Mouse (Mus musculus) midbrain, embryonic 11.5 days (tissue): ENCODE measurements at regions not wholly inside any gene's neighbourhood (a gene's known extent, or its start where the extent isn't known, plus 50 kb on each side); places are given as distances from the start of the nearest gene placed in this dataset.
A peak's percentile ranks its signal among the peaks of the same experiment; 100 is the strongest.

Experiments used
- ATAC-seq: fragments of 200-750 bp; cut with Nextera tagmentation; 2 replicates; pipeline ENCODE4 v1.8.0; 2017; ENCODE audit warnings: moderate TSS enrichment, moderate library complexity; ENCODE audit not compliant: low FRiP score
- DNase-seq: peaks from one replicate; pipeline ENCODE4 v3.0.0; 2015; ENCODE audit warnings: low spot score; ENCODE audit errors: missing footprints
- H3K27ac ChIP-seq: fragments of 300-500 bp; sonication (generic); 2 replicates; pipeline ENCODE4 v1.5.1; 2014; ENCODE audit warnings: low read depth, low read length
- H3K27me3 ChIP-seq: fragments of 300-500 bp; sonication (generic); 2 replicates; pipeline ENCODE4 v1.6.1; 2014; ENCODE audit warnings: mild to moderate bottlenecking, low read length, moderate library complexity, mixed read lengths; ENCODE audit not compliant: control insufficient read depth, insufficient read depth
- H3K36me3 ChIP-seq: fragments of 300-500 bp; sonication (generic); 2 replicates; pipeline ENCODE4 v1.6.1; 2014; ENCODE audit warnings: mild to moderate bottlenecking, low read length, moderate library complexity, mixed read lengths; ENCODE audit not compliant: control insufficient read depth, insufficient read depth
- H3K4me1 ChIP-seq: fragments of 300-500 bp; sonication (generic); 2 replicates; pipeline ENCODE4 v1.6.1; 2014; ENCODE audit warnings: low read length; ENCODE audit not compliant: control insufficient read depth, insufficient read depth
- H3K4me2 ChIP-seq: fragments of 300-500 bp; sonication (generic); 2 replicates; pipeline ENCODE4 v1.6.1; 2014; ENCODE audit warnings: mild to moderate bottlenecking, moderate library complexity
- H3K4me3 ChIP-seq: fragments of 300-500 bp; sonication (generic); 2 replicates; pipeline ENCODE4 v1.5.1; 2014; ENCODE audit warnings: low read depth, low read length
- H3K9ac ChIP-seq: fragments of 300-500 bp; sonication (generic); 2 replicates; pipeline ENCODE4 v1.6.1; 2014; ENCODE audit warnings: low read length
- H3K9me3 ChIP-seq: fragments of 300-500 bp; sonication (generic); 2 replicates; pipeline ENCODE4 v1.6.1; 2016; ENCODE audit warnings: low read length; ENCODE audit not compliant: control insufficient read depth
- WGBS: fragments of 180-500 bp; shearing (Covaris S2); extraction: QIAGEN DNeasy Blood & Tissue Kit; methylation state at CpG from one replicate; pipeline ENCODE4 v1.1.7; 2014; 5-methylcytosine and 5-hydroxymethylcytosine counted together

DNA sequence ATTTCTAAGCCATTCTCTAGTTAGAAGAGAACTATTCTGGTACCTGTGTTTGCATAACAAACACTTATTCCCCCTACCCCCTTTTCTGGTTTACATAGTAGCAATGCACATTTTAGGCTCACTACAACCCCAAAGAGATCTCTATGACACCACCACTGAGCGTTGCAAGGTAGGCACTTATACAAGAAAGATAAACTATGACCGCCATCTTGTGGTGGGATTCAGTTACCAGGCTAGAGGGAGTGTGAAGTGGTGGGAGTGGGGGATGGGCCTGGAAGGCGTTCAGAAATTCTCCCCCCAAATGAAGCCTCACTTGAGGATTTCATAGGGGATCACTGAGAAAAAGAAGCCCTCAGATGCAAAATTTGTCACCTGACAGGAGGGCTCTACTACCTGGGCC, 64.4 kb upstream of the Fst start:
- Histone ChIP-seq H3K36me3 (no peaks in the 10 kb centered on the region), H3K27ac (no peak overlapping the region), H3K4me2 (no peak overlapping the region), H3K9me3 (no peaks in the 10 kb centered on the region), H3K4me3 (no peak overlapping the region), H3K27me3 (no peaks in the 10 kb centered on the region), H3K4me1 (no peaks in the 10 kb centered on the region), H3K9ac (no peak overlapping the region)
- 29% methylated on average over 3 of the region's 3 CpGs for WGBS
- DNase-seq (peak; percentile 85), ATAC-seq (peak; percentile 76)

DNA sequence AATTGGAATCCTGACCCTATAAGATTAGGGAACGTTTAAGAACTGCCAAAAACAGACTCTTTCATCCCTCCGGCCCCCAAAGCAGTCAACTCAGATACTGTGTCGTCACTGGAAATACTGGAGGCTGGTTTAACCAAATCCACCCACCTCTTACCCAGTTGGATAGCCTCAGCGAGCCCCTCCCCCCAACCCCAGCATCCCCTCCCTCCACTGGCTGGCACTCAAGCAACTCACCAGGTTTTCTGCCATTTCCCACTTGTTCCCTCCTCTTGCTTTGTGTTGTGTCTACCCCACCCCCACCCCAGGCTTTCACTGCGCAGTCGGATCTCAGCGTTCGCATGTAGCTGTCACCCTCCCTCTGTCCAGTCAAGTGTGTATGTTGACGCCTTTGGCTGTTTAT, 68.1 kb upstream of the Fst start:
- H3K9ac ChIP-seq, result no peak overlapping the region
- H3K4me1 ChIP-seq, result peaks cover 1% of the 10 kb centered on the region
- no peak overlapping the region for H3K27ac ChIP-seq
- H3K36me3 ChIP-seq, result no peaks in the 10 kb centered on the region
- ATAC-seq, result peak; percentile 57; the same call in 1 of the 2 replicates
- DNase-seq, result peak; percentile 83
- no peak overlapping the region for H3K4me3 ChIP-seq
- H3K9me3 ChIP-seq, result no peaks in the 10 kb centered on the region
- no peaks in the 10 kb centered on the region for H3K27me3 ChIP-seq
- 40% methylated on average over 9 of the region's 9 CpGs for WGBS
- no peak overlapping the region for H3K4me2 ChIP-seq

DNA sequence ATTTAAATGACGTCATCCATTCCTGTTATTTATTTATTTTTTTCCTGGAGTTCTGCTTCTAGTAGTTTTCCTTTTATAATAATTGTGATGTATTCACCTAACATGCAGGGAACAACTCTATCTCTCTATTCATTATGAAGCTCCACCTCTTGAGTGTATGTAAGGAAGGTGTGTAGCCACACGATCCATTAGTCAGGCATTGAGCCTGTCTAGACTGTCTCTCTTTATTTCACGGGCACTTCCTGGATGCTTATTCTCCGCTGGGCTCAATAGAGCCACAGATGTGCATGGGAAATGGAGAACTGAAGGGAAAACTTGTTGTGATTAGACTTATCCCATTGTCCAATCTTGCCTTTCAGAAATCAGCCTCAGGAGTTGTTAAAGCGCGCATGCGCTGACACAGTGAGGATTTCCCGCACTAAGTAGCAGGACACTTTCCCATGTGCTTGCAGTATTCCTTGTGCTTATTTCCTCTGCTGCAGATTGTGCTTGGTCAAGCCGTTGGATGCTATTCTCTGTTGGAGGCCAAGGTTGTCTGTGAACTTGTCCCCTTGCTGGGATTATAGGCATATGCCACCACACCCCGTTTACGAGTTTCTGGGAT, 71.5 kb upstream of the Fst start:
- Histone ChIP-seq H3K9me3 (no peaks in the 10 kb centered on the region), H3K27ac (no peak overlapping the region), H3K4me3 (no peak overlapping the region), H3K4me1 (peaks cover 11% of the 10 kb centered on the region), H3K36me3 (no peaks in the 10 kb centered on the region), H3K9ac (no peak overlapping the region), H3K4me2 (no peak overlapping the region), H3K27me3 (no peaks in the 10 kb centered on the region)
- DNase-seq, result peak; percentile 85
- 54% methylated on average over 11 of the region's 11 CpGs for WGBS
- ATAC-seq, result peak; percentile 33; the same call in 1 of the 2 replicates

DNA sequence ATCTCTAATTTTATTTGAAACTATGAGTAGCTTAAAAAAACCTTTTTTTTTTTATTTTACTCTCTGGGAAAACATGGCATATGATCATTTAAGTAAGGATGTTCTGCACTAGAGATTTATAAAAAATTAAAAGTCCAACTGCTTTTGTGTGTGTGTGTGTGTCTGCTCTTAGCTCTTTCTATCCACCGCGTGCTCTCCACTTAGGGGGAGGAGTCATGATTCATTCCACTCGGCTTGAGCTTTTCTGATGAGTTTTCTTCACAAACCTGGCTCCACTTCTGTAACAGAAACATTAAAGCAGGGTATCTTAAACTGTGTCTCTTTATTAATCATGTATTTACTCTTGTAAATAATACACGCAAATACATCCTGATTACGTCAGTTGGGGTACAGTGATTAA, 73.0 kb upstream of the Fst start:
- H3K27me3 ChIP-seq, result no peaks in the 10 kb centered on the region
- H3K4me2 ChIP-seq, result no peak overlapping the region; the same call in 1 of the 2 replicates
- ATAC-seq (peak; percentile 43; the same call in 1 of the 2 replicates), DNase-seq (no peak)
- no peaks in the 10 kb centered on the region for H3K36me3 ChIP-seq
- H3K4me1 ChIP-seq, result peaks cover 11% of the 10 kb centered on the region
- no peaks in the 10 kb centered on the region for H3K9me3 ChIP-seq
- no peak overlapping the region for H3K4me3 ChIP-seq
- 46% methylated on average over 5 of the region's 5 CpGs for WGBS
- no peak overlapping the region for H3K9ac ChIP-seq
- H3K27ac ChIP-seq, result no peak overlapping the region

DNA sequence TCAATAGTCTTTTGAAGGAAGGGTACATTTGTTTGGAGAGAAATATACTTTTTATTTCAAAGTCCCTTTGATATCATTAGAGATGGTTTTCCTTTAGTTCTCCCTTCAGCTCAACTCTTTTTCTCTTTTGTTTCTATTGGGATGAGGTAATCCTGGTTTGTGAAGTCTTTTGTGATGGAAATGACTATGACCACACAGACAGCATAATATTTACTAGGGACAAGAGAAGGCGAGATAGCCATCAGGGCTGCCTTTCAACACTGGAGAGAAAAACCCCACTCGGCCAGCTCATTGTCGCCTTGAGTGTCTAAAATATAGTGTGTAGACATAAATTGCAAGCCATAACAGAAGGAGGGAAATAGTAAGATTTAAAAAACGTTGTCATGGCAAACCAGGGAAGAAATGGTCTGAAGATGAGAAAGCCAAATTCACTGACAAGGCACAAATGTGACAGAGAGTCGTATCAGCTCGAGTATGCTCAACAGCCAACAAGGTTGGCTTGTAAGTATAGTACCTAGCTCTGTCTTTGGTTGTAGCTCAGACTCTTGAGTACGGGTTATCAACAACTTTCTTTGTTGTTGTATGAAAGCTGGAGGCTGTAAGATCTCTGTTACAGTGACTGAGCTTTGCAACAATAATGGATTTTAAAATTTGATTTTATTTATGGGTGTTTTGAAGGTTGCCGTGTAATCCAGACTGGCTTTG, 73.8 kb upstream of the Fst start:
- WGBS, result 50% methylated on average over 8 of the region's 8 CpGs
- Histone ChIP-seq H3K36me3 (no peaks in the 10 kb centered on the region), H3K4me3 (no peak overlapping the region), H3K9me3 (no peaks in the 10 kb centered on the region), H3K4me1 (peaks cover 11% of the 10 kb centered on the region), H3K27ac (peak overlapping the region; percentile 16; the same call in 1 of the 2 replicates), H3K27me3 (no peaks in the 10 kb centered on the region), H3K4me2 (no peak overlapping the region), H3K9ac (no peak overlapping the region)
- peak; percentile 89 for DNase-seq
- ATAC-seq, result peak; percentile 83

DNA sequence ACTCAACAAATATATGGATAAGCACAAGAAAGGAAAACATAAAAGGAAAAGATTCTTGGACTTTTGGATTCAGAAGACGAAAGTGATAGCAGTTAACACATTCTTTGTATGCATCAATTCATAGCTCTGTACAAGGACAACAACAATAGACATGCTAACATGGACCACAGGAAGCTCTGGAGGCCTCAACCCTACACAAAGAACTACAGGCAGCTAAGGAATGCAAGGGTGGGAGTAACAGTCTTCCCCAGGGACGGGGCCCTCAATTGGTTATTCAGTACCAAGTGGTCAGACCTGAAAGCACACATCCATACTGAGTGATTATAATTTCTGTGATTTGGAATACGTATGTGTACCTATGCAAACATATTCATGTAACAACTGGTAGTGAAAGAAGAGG, 75.8 kb upstream of the Fst start:
- H3K4me3 ChIP-seq, result no peak overlapping the region
- ATAC-seq, result no peak
- H3K9ac ChIP-seq, result no peak overlapping the region
- peaks cover 11% of the 10 kb centered on the region for H3K4me1 ChIP-seq
- no peaks in the 10 kb centered on the region for H3K27me3 ChIP-seq
- 64% methylated on average over 3 of the region's 3 CpGs for WGBS
- no peak overlapping the region for H3K4me2 ChIP-seq
- DNase-seq, result peak; percentile 81
- H3K36me3 ChIP-seq, result no peaks in the 10 kb centered on the region
- H3K27ac ChIP-seq, result no peak overlapping the region
- no peaks in the 10 kb centered on the region for H3K9me3 ChIP-seq

DNA sequence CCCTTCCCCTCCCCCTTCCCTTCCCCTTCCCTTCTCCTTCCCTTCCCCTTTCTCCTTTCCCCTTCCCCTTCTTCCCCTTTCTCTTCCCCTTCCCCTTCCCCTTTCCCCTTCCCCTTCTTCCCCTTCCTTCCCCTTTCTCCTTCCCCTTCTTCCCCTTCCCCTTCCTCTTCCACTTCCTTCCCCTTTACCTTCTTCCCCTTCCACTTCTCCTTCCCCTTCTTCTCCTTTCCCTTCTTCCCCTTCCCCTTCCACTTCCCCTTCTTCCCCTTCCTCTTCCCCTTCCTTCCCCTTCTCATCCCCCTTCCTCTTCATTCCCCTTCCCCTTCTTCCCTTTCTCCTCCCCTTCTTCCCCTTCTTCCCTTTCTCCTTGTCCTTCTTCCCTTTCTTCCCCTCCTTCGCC, 77.0 kb upstream of the Fst start:
- Histone ChIP-seq H3K9me3 (no peaks in the 10 kb centered on the region), H3K27ac (no peak overlapping the region), H3K4me1 (peaks cover 11% of the 10 kb centered on the region), H3K36me3 (no peaks in the 10 kb centered on the region), H3K9ac (no peak overlapping the region), H3K4me2 (no peak overlapping the region), H3K4me3 (no peak overlapping the region), H3K27me3 (no peaks in the 10 kb centered on the region)
- ATAC-seq (no peak), DNase-seq (peak; percentile 17)
- WGBS, result 87% methylated on average over 1 of the region's 1 CpGs

DNA sequence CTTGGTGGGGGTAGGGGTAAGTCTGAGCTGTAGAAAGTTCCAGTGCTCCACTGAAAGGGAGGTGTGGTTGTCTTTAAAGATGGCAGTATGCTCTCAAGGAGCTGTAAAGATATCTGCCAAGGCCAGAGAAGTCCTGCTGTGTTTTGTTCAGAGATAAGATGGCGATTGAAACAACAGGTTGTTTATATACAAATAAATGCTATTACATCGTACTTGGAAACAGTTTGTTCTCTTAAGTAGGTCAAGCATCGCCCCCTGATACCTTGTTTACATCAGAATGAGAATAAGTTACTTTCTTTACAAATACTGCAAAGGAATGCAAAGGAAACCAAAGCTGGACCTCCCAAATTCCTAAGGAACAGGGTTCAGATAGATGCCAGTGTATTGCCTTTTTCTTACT, 113.0 kb upstream of the Fst start:
- no peaks in the 10 kb centered on the region for H3K4me1 ChIP-seq
- no peak for ATAC-seq
- 85% methylated on average over 3 of the region's 3 CpGs for WGBS
- no peaks in the 10 kb centered on the region for H3K9me3 ChIP-seq
- H3K4me2 ChIP-seq, result no peak overlapping the region
- H3K27ac ChIP-seq, result no peak overlapping the region
- H3K4me3 ChIP-seq, result no peak overlapping the region
- H3K9ac ChIP-seq, result no peak overlapping the region
- no peaks in the 10 kb centered on the region for H3K36me3 ChIP-seq
- DNase-seq, result no peak
- no peaks in the 10 kb centered on the region for H3K27me3 ChIP-seq

DNA sequence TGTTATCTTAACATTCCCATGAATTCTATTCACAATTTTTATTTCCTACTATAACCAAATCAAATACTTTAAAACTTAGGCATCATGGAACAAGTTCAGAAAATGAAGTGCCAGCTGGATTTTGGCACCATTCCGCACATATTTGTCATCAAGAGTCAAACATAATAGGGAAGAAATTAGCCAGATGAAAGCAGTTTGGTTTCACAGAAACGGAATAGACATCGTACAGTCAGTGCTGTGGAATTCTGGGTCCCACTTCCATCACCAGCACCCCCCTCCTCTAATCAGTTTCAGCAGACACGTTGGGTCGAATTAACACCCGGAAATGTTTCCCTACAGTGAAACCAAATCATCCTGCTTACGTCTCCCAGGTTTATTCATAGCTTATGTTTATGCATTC, 125.8 kb upstream of the Fst start:
- no peaks in the 10 kb centered on the region for H3K4me1 ChIP-seq
- H3K27me3 ChIP-seq, result no peaks in the 10 kb centered on the region
- ATAC-seq (no peak), DNase-seq (no peak)
- 85% methylated on average over 7 of the region's 7 CpGs for WGBS
- H3K9ac ChIP-seq, result no peak overlapping the region
- no peak overlapping the region for H3K4me2 ChIP-seq
- no peaks in the 10 kb centered on the region for H3K9me3 ChIP-seq
- H3K36me3 ChIP-seq, result no peaks in the 10 kb centered on the region
- no peak overlapping the region for H3K27ac ChIP-seq
- H3K4me3 ChIP-seq, result no peak overlapping the region
